Mouse (Mus musculus) sigmoid colon, adult 10 weeks (tissue): ENCODE measurements around the gene Mrps24. TPM values are rescaled to one million over a fixed set of nuclear protein-coding genes. Genes with fewer than 3 reads are reported as not detected.

Experiments
- polyA plus RNA-seq: library from polyadenylated mRNA; stranded (reverse); fragments of 350-450 nt; fragmentation: Illumina TruSeq; extraction: RNeasy Lipid Tissue Mini Kit (QIAGEN cat#74804); gene quantifications from one replicate; pipeline ENCODE4 v1.2.3, GENCODE M21; 2014; ENCODE audit warnings: low read depth, low replicate concordance

Mrps24 gene
- 6.9 TPM for polyA plus RNA-seq

GRCm38 (mm10) chr11:5715630-5716105, at the start of gene Mrps24:
Gene Mrps24 (minus strand): TSS chr11:5715680.

GRCm38 (mm10) chr11:5761820-5762632, 46.5 kb upstream of the Mrps24 start, which contains the start of gene Urgcp:
Gene Urgcp (minus strand): TSS chr11:5762376.

Other genes with a start within 250 kb of the Mrps24 start
- gene Xbp1, start 195.0 kb downstream of the Mrps24 start, polyA plus RNA-seq, result 222 TPM
- gene Ccdc117, start 173.5 kb downstream of the Mrps24 start, polyA plus RNA-seq, result 37.9 TPM
- not detected for gene Ankrd36, start 146.0 kb downstream of the Mrps24 start, polyA plus RNA-seq
- 6.7 TPM for gene Urgcp, start 46.7 kb upstream of the Mrps24 start, polyA plus RNA-seq
- 5.0 TPM for gene Dbnl, start 72.8 kb upstream of the Mrps24 start, polyA plus RNA-seq
- not detected for gene Pgam2, start 88.1 kb upstream of the Mrps24 start, polyA plus RNA-seq
- gene Polm, start 122.3 kb upstream of the Mrps24 start, polyA plus RNA-seq, result 1.7 TPM
- 0.88 TPM for gene Aebp1, start 146.3 kb upstream of the Mrps24 start, polyA plus RNA-seq
- gene Pold2, start 162.6 kb upstream of the Mrps24 start, polyA plus RNA-seq, result 0.25 TPM
- gene Myl7, start 183.1 kb upstream of the Mrps24 start, polyA plus RNA-seq, result not detected
- not detected for gene Gck, start 234.4 kb upstream of the Mrps24 start, polyA plus RNA-seq
- gene Ykt6, start 240.0 kb upstream of the Mrps24 start, polyA plus RNA-seq, result 42.2 TPM